Comparison of ENCODE assay signal across 8 mouse cellular contexts in the genomic region with DNA sequence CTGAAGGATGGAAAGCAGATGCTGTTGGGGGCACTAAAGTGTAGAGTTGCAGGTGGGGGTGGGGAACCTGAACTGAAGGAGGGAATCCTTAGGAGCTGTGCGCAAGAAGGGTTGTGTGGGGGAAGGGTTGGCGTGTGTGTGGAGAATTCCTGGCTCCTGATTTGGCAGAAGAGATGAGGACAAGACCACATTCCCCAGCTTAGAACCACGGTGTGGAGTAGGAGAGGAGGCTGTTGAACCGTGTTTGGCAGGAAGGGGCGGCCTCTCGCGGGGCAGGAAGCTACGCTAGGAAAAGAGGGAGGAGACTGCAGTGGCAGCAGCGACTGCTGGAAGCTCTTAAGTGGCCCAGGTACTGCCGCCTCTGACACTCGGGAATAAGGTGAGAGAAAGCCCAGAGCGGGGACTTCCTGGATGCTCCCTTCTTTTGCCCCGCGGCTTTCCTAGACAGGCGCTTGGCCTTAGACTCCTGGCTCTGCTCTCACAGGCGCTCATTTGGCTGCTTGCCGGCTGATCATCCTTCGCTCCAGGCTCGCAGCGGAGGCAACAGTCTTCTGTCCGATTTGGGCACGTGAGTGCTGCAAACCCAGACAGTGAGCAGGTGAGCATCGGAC. TPM values are rescaled to one million over a fixed set of nuclear protein-coding genes. Genes with fewer than 3 reads are reported as not detected.
A peak's percentile ranks its signal among the peaks of the same experiment; 100 is the strongest.
DNase-seq lines count a peak whose midpoint lies in the region; ATAC-seq lines count a peak whose summit lies in the region.

A gene (plus strand): TSS at position 275 of the 611 bp plus-strand sequence.

- no peaks in the 10 kb centered on the region for H3K27me3 ChIP-seq in intestine, embryonic 16.5 days (replicated peaks; ENCODE audit: control insufficient read depth, insufficient read depth, low read length)
- H3K27me3 ChIP-seq in megakaryocyte, embryonic 14.5 days (replicated peaks) = peaks cover 17% of the 10 kb centered on the region

- WGBS in intestine, embryonic 16.5 days = 16% methylated on average over 23 of the region's 23 CpGs

- peak within 1 kb of the TSS; percentile 58 for H3K4me3 ChIP-seq in intestine, embryonic 16.5 days (ENCODE audit: low read length)
- H3K4me3 ChIP-seq in megakaryocyte, embryonic 14.5 days (replicated peaks) = peak within 1 kb of the TSS; percentile 88

- no peaks in the 10 kb centered on the region for H3K4me1 ChIP-seq in intestine, embryonic 16.5 days (ENCODE audit: control insufficient read depth, insufficient read depth, low read length)
- peaks cover 9% of the 10 kb centered on the region; the same call in 1 of the 2 replicates for H3K4me1 ChIP-seq in megakaryocyte, embryonic 14.5 days

- peak within 1 kb of the TSS; percentile 64 for H3K9ac ChIP-seq in intestine, embryonic 16.5 days (ENCODE audit: low read depth, low read length)

- ATAC-seq in common myeloid progenitor, adult 5-6 weeks (replicated peaks; ENCODE audit: low read depth, poor library complexity, severe bottlenecking) = peak; percentile 95
- peak; percentile 98 for ATAC-seq in intestine, embryonic 16.5 days

- peak within 1 kb of the TSS; percentile 55 for H3K4me2 ChIP-seq in intestine, embryonic 16.5 days (ENCODE audit: low read depth, low read length)

- intact Hi-C loops in left cerebral cortex, postnatal 10 days (cut with DNase I) = no loop called here

- H3K27ac ChIP-seq in intestine, embryonic 16.5 days (ENCODE audit: low read length) = no peak within 1 kb of the TSS

- no peaks in the 10 kb centered on the region for H3K36me3 ChIP-seq in intestine, embryonic 16.5 days (ENCODE audit: control insufficient read depth, insufficient read depth, low read length)
- H3K36me3 ChIP-seq in megakaryocyte, embryonic 14.5 days (replicated peaks; ENCODE audit: low read length) = no peaks in the 10 kb centered on the region

- H3K9me3 ChIP-seq in intestine, embryonic 16.5 days (ENCODE audit: control insufficient read depth, low read length) = no peaks in the 10 kb centered on the region
- H3K9me3 ChIP-seq in megakaryocyte, embryonic 14.5 days = no peaks in the 10 kb centered on the region

- peak; percentile 29 for DNase-seq in adrenal gland, adult 2 months
- DNase-seq in gonadal fat pad, adult 2 months (ENCODE audit: low read depth) = no peak
- peak; percentile 9 to 53 for DNase-seq in left cerebral cortex, postnatal 10 days (ENCODE audit: extremely low spot score in 1 of 2, low spot score in 2 of 2)
- DNase-seq in right cerebral cortex, postnatal 25 days = peak; percentile 52
- no peak for DNase-seq in c-Kit-positive CD71-positive TER-119-positive erythroid progenitor cells, embryonic 14.5 days (ENCODE audit: low spot score)

RNA-seq across cellular contexts. Expression of the gene that starts here (rescaled TPM):
- under 1 TPM in 1 of 2 experiments, not detected in 1; 0.48 TPM for total RNA-seq in adrenal gland, adult 2 months (2021)
- polyA plus RNA-seq in adrenal gland, adult 2 months (2012; rRNA removed) = 0.47 TPM in 1 of 2 replicates, not detected in the other
- 1.3 TPM in 1 of 2 replicates, not detected in the other for total RNA-seq in common myeloid progenitor, adult 5-6 weeks (2017)
- polyA plus RNA-seq in gonadal fat pad, adult 2 months (2012; rRNA removed) = 12.7 and 20.7 TPM in 2 replicates
- polyA plus RNA-seq in intestine, embryonic 16.5 days (2015; fragmentation: Nextera tagmentation; extraction: Ambion mirVana) = 8.9 and 10.8 TPM in 2 replicates
- 1 to 10 TPM; 6.8 to 8.1 TPM for total RNA-seq in left cerebral cortex, postnatal 10 days (2021)
- polyA plus RNA-seq in megakaryocyte, embryonic 14.5 days (2012; ENCODE audit: insufficient read depth, low replicate concordance) = not detected in 2 replicates

Comparison
In these comparisons a context has a peak if more than half of its experiments do, and no peak if none do; other contexts are left out.
1. Peak in DNase-seq in adrenal gland, adult 2 months; RNA of the gene not detected or under 1 TPM.
2. DNase-seq: peak in left cerebral cortex, postnatal 10 days (2 of 2) and right cerebral cortex, postnatal 25 days (single experiment); none in gonadal fat pad, adult 2 months (single experiment) and c-Kit-positive CD71-positive TER-119-positive erythroid progenitor cells, embryonic 14.5 days (single experiment).